Mouse (Mus musculus): ENCODE data around the gene Ano1. TPM values are rescaled to one million over a fixed set of nuclear protein-coding genes. Genes with fewer than 3 reads are reported as not detected.

Ano1 gene
- total RNA-seq, 2 experiments from 2014 or later, result 34.3 to 37.7 TPM

- DNase-seq, result peak; percentile 59
These were observed 116.9 kb downstream of the Ano1 start for GRCm38 (mm10) chr7:144634875-144635274.

- no peak for DNase-seq
These were observed 117.3 kb downstream of the Ano1 start for GRCm38 (mm10) chr7:144634450-144634849.

- no peak for DNase-seq
These were observed 119.5 kb downstream of the Ano1 start for GRCm38 (mm10) chr7:144632321-144632720.

GRCm38 (mm10) chr7:144630622-144631021 is 121.2 kb downstream of the Ano1 start:
- DNase-seq, result no peak

- DNase-seq, result no peak
These were observed 123.3 kb downstream of the Ano1 start for GRCm38 (mm10) chr7:144628334-144628915.

- DNase-seq, result no peak
These were observed 124.0 kb downstream of the Ano1 start for GRCm38 (mm10) chr7:144627606-144628333.

GRCm38 (mm10) chr7:144626042-144626441 is 125.7 kb downstream of the Ano1 start:
- DNase-seq, result peak; percentile 55

GRCm38 (mm10) chr7:144620721-144621681 is 130.8 kb downstream of the Ano1 start:
- peak; percentile 72 for DNase-seq

GRCm38 (mm10) chr7:144620315-144620714 is 131.5 kb downstream of the Ano1 start:
- DNase-seq, result no peak

GRCm38 (mm10) chr7:144615343-144615742 is 136.4 kb downstream of the Ano1 start:
- DNase-seq, result peak; percentile 62

GRCm38 (mm10) chr7:144612829-144613228 is 138.9 kb downstream of the Ano1 start:
- no peak for DNase-seq

- DNase-seq, result no peak
These were observed 139.4 kb downstream of the Ano1 start for GRCm38 (mm10) chr7:144612351-144612750.

- DNase-seq, result no peak
These were observed 140.2 kb downstream of the Ano1 start for GRCm38 (mm10) chr7:144611595-144611994.

GRCm38 (mm10) chr7:144609568-144609967 is 142.2 kb downstream of the Ano1 start:
- no peak for DNase-seq

- no peak for DNase-seq
These were observed 143.9 kb downstream of the Ano1 start for GRCm38 (mm10) chr7:144607862-144608261.

GRCm38 (mm10) chr7:144604735-144605134 is 147.0 kb downstream of the Ano1 start:
- no peak for DNase-seq

GRCm38 (mm10) chr7:144604291-144604690 is 147.5 kb downstream of the Ano1 start:
- no peak for DNase-seq

- DNase-seq, result no peak
These were observed 151.4 kb downstream of the Ano1 start for GRCm38 (mm10) chr7:144600333-144600900.

- DNase-seq, result no peak
These were observed 162.3 kb downstream of the Ano1 start for GRCm38 (mm10) chr7:144589508-144589907.

GRCm38 (mm10) chr7:144587291-144587690 is 164.5 kb downstream of the Ano1 start:
- DNase-seq, result peak; percentile 76

GRCm38 (mm10) chr7:144585648-144586047 is 166.1 kb downstream of the Ano1 start:
- peak; percentile 86 for DNase-seq

GRCm38 (mm10) chr7:144583619-144584018 is 168.2 kb downstream of the Ano1 start:
- peak; percentile 57 for DNase-seq

Data from adrenal gland, postnatal 10 days (tissue).